Mouse (Mus musculus) heart, postnatal 4 days (tissue): ENCODE data around the gene Mboat2. TPM values are rescaled to one million over a fixed set of nuclear protein-coding genes. Genes with fewer than 3 reads are reported as not detected.
A peak's percentile ranks its signal among the peaks of the same experiment; 100 is the strongest.

Experiments used
- DNase-seq: peaks from one replicate; pipeline ENCODE4 v3.0.0; 2021
- total RNA-seq, 2 experiments: library from RNA; stranded (reverse); gene quantifications; 2 replicates each; pipeline ENCODE4 v1.2.3; 2021

The Mboat2 gene
- total RNA-seq, 2 experiments from 2014 or later = 17.5 to 19.9 TPM

DNA sequence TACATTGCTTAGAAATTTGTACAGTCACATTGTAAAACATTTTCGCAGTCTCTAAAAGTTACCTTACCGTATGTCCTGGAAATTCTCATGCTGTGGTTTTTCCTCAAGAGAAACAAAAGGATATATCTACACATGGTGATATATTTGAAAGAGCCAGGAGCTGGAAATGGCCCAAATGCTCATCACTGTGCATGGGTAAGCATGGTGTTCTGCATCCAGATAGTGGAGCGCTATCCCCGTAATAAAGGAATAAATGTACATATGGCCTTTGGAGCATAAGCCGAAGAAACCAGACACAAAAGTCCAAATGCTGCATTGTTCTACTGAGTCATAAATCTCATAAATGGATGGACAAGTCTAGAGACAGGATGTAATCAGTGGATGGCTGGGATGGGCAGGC lies 72.1 kb downstream of the Mboat2 start:
- no peak for DNase-seq

GRCm38 (mm10) chr12:24907894-24908293 lies 77.2 kb downstream of the Mboat2 start:
- DNase-seq = peak; percentile 17

DNA sequence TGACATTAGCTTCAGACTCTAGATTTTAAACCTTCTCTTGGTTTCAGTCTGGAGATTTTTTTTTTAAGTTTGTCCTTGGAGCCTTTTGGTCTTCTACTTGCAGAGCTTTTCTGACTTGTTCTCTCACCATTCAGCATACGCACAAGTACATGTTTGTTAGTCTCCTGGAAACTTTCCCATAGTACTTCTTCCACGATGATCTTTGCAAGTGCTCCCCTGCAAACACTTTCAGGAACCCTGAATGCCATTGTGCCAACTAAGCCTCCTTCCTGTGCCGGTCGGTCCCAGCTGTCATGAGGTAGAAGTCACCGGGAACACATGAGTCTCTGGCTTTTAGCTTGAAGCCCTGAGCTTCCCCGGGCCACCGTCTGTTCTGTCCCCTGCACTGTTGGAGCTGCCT lies 79.0 kb downstream of the Mboat2 start:
- DNase-seq = no peak

- DNase-seq = no peak
These were observed 81.5 kb downstream of the Mboat2 start for GRCm38 (mm10) chr12:24912174-24912573.

DNA sequence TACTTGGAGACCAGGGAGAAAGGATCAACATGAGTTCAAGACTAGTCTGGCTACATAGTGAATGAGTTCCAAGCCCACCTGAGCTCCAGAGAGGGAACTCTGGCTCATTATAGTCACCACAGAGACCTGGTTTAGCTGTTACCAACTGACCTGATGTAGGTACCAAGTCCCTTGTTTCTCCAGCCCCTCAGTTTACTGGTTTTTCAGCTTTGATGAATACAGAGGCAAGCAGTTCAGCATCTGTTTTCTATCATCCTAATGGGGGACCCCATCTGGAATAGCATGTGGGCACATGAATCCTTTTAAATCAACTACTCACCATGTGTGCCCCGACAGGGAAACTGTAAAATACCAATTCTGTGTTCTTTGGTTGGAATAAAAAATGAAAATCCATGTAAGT lies 82.2 kb downstream of the Mboat2 start:
- DNase-seq = no peak

- no peak for DNase-seq
These were observed 88.0 kb downstream of the Mboat2 start for GRCm38 (mm10) chr12:24918575-24919262.

DNA sequence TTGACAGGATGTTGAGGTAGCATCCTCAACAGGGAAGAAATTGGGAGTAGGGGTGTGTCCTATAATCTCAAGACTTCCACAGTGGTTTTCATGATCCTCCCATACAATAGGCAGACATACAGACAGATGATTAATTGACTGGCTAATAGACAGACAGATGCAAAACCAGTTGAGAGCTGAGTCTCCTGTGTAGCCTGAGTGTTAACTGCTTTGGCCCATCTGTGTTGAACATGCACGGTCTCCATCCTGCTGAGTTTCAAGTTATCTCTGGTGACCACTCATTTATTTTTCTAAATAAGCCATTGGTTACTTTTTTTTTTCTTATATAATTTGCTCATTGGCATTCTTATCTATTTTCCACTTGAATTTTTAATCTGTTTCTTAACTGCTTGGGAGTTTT lies 90.2 kb downstream of the Mboat2 start:
- DNase-seq = no peak

DNA sequence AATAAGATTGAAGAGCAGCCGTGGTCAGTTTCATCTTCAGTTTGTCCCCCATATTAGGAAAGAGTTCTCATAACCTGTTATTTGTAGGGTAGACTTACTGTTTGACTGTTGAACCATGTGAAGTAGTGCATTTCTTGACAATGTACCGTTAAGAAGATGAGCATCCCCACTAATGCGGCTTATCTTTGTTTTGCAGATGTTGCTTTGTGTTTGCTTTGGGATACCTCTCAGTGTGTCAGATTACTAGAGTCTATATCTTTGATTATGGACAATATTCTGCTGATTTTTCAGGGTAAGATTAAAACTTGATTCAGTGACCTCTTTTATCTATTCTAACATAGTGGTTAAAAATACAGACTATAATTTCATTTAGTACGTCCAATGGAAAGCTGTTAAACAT lies 93.3 kb downstream of the Mboat2 start:
- no peak for DNase-seq

- DNase-seq = no peak
These were observed 94.6 kb downstream of the Mboat2 start for GRCm38 (mm10) chr12:24925276-24925675.

DNA sequence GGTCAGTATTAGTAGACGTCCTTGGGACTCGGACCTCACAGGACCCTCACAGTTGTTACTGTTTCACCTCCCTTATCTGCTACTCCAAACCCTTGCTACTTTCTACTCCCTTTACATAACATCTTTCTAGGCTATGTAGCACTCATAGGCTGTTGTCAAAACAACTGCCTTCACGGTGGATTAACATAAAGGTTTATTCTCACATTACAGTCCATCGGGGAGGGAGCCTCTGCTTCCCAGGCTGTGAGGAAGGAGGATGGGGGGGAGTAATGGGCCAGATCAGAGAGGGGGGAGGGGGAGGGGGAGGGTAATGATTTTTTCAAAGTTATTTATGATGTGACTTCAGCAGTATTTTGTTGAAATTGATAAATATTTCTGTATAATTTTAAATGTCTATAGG lies 95.0 kb downstream of the Mboat2 start:
- DNase-seq = no peak

GRCm38 (mm10) chr12:24928051-24928748 lies 97.5 kb downstream of the Mboat2 start:
- peak; percentile 31 for DNase-seq

- no peak for DNase-seq
These were observed 98.4 kb downstream of the Mboat2 start for GRCm38 (mm10) chr12:24929043-24929442.

- no peak for DNase-seq
These were observed 100.1 kb downstream of the Mboat2 start for GRCm38 (mm10) chr12:24930760-24931159.

- no peak for DNase-seq
These were observed 101.4 kb downstream of the Mboat2 start for GRCm38 (mm10) chr12:24932120-24932519.

DNA sequence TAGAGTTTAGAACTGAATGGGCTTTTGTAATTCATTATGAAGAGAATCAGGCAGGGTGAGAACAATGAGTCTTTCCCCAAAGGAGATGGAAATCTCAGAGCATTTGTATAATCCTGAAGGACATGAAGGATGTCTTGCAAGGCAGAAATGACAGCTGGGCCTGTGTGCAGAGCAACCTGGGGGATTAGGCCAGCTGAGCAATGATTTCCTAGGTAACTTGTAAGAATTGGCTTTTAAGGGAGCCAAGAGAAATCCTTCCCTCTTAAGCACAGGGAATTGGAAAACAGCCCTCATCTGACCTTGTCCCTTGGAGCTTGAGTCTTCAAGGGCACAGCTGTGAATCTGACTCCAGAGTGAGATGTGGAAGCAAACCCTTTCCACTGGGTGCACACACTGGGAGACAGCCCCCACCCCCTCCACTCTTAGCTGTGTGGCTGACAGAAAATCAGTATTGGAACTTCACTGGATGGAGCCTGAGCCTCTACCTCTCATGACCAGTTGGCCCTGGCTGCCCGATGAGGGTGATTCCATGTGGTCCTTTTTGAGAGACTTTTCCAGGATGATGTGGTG lies 102.6 kb downstream of the Mboat2 start:
- no peak for DNase-seq

DNA sequence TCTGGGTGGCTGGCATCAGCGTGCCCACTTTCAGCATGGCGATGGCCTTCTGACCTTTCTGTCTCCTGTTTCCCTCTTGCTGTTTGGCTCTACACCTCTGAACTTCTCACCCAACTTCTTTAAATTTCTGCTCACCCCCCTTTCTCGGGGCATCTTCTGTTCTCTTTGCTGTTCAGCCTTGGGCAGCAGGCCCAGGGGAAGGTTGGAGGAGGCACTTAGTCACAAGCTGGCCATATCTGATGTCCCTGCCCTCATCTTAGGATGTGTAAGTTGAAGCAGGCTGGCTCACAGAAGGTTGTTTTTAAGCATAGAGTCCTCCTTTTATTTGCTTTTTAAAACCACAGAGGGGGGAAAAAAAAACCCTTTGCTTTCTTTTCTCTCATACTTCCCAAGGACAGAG lies 103.3 kb downstream of the Mboat2 start:
- DNase-seq = no peak

- no peak for DNase-seq
These were observed 105.6 kb downstream of the Mboat2 start for GRCm38 (mm10) chr12:24936281-24936680.

DNA sequence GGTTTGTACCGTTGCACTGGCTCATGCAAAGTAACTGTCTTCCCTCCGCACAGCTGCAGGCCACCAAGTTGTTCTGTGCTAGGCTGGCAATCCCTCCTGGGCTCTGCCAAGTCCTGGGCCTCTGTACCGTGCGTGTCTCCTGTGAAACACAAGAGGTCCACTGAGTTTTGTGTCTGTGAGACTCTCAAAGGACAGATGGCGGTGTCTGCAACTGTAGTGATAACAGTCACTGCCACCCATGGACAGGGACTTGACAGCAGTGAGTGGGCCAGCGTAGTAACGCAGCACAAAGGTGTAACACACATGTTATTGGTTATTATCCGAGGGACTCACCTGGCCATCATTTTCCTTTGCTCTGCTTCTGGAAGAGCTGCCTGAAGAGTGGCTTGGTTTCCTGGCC lies 108.7 kb downstream of the Mboat2 start:
- DNase-seq = no peak

- no peak for DNase-seq
These were observed 112.1 kb downstream of the Mboat2 start for GRCm38 (mm10) chr12:24942619-24943287.

- no peak for DNase-seq
These were observed 112.7 kb downstream of the Mboat2 start for GRCm38 (mm10) chr12:24943427-24943826.

GRCm38 (mm10) chr12:24944597-24944996 lies 113.9 kb downstream of the Mboat2 start:
- DNase-seq = no peak

DNA sequence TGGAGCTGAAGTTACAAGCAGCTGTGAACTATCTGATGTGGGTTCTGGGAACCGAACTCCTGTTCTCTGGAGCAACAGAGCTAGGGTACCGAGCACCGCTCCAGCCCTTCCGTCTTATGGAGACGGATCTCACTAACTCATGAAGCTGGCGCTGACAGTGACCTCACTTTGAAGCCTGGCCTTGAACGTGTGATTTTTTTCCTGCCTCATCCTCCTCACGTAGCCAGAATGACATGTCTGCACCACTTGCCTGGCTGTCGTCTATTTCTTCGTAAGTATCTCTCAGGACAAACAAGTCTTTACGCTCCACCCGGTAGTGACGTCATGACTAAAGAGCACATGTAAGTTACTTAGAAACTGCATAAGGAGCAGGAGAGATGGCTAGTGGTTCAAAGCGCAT lies 116.4 kb downstream of the Mboat2 start:
- DNase-seq = no peak

GRCm38 (mm10) chr12:24948344-24948743 lies 117.7 kb downstream of the Mboat2 start:
- peak; percentile 57 for DNase-seq
